Mouse (Mus musculus) small intestine, adult 2 months (tissue): Measurements from ENCODE around the gene Pde4d.

ENCODE experiments used
- CTCF ChIP-seq: fragments of 200-500 bp; IDR thresholded peaks from 2 replicates; pipeline ENCODE4 v1.5.1; 2012; ENCODE audit warnings: low read depth, mild to moderate bottlenecking, control low read depth, inconsistent platforms, low read length, moderate library complexity, mixed read lengths; ENCODE audit not compliant: insufficient replicate concordance, insufficient read length; ENCODE audit errors: extremely low read depth
- POLR2A ChIP-seq: fragments of 200-500 bp; IDR thresholded peaks from 2 replicates; pipeline ENCODE4 v1.6.1; 2012; ENCODE audit warnings: low read depth, mild to moderate bottlenecking, control low read depth, inconsistent platforms, low read length, moderate library complexity

GRCm38 (mm10) chr13:109592192-109592797 lies 1142.5 kb downstream of the Pde4d start:
- TF ChIP-seq CTCF, result no peak
- TF ChIP-seq POLR2A, result no peak
